Mouse (Mus musculus) small intestine, adult 2 months (tissue): ENCODE data around the gene Ppp2r5d.

Experiments
- CTCF ChIP-seq: fragments of 200-500 bp; IDR thresholded peaks from 2 replicates; pipeline ENCODE4 v1.5.1; 2012; ENCODE audit warnings: low read depth, mild to moderate bottlenecking, control low read depth, inconsistent platforms, low read length, moderate library complexity, mixed read lengths; ENCODE audit not compliant: insufficient replicate concordance, insufficient read length; ENCODE audit errors: extremely low read depth
- POLR2A ChIP-seq: fragments of 200-500 bp; IDR thresholded peaks from 2 replicates; pipeline ENCODE4 v1.6.1; 2012; ENCODE audit warnings: low read depth, mild to moderate bottlenecking, control low read depth, inconsistent platforms, low read length, moderate library complexity

GRCm38 (mm10) chr17:46727271-46727670, 22.4 kb upstream of the Ppp2r5d start:
- TF ChIP-seq CTCF (no peak), POLR2A (no peak)
